Mouse (Mus musculus): ENCODE results near the gene Olfr267.

The Olfr267 gene

DNA sequence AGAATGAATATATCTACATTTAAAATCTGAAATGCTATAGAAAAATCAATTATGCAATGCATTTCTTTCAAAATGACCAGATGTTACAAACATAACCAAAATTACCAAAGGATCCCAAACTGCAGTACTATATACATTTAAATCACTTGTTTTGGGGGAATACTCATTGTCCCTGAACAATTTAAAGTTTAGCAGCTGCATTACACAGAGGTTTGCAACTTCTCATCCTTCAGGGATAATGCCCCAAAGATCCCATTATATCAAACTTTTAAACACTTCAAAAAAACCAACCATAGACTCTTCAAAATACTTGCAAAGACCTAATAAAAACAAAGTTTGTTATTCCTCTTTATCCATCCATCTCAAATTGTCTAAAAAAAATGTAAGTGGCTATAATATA lies at the start of gene Olfr267:
TSS of gene Olfr267 (minus strand) at position 101 of the 400 bp plus-strand sequence.
- DNase-seq (ENCODE audit: low spot score), result no peak

DNA sequence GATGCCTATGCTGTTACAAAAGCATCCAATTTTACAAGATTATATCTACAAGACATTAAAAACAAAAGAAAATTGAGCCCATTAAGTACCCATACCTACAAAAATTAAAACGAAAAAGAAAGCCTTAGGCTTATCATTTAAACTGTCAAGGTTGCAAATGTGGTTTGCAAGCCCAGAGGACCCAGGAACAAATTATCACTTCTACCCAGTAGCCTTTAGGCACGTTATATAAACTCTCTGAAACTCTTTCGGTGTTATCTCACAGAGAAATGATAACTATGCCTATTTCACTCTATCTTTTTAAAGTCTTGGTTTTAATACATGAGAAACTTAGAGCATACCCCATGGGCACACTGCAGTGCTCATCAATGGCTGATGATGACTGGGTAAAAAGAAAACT lies 45.4 kb upstream of the Olfr267 start:
- no peak for DNase-seq (ENCODE audit: low spot score)

DNA sequence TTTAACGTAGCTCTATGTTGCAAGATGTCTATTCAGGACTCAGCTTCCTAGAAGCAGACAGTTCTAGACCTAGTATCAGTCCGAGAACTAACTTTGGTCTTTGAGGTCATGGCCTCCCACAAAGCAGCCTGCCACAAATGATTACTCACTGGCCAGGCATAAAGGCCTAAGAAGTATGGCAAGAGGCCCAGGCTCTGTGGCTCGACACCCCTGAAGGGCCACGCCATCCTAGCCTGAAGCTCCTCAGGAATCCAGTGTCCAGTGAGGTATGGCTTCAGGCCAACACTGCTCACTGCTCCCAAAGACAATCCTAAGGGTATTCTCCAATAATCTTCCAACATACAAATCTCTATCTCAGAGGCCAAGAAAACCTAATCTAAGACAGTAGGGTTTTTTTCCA lies 38.4 kb upstream of the Olfr267 start:
- no peak for DNase-seq (ENCODE audit: low spot score)

DNA sequence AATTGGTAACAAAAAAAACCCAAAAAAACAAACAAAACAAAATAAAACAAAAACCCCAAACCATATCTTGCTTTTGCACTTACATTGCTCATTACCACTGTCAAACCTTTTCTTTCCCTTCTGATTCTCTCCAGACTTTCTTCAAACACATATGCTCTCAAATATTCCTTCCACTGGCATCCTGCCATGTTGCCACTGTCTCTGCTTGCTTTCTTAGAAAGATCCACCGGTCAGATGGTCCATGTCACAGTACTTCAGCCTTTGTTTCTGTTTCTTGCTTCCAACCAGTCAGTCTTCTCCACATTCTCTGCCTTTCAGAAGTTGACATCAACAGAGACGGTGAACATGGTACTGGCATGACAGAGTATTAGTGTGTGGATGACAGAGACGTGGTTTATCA lies 857 bp downstream of the Olfr267 start:
- no peak for DNase-seq (ENCODE audit: low spot score)

DNA sequence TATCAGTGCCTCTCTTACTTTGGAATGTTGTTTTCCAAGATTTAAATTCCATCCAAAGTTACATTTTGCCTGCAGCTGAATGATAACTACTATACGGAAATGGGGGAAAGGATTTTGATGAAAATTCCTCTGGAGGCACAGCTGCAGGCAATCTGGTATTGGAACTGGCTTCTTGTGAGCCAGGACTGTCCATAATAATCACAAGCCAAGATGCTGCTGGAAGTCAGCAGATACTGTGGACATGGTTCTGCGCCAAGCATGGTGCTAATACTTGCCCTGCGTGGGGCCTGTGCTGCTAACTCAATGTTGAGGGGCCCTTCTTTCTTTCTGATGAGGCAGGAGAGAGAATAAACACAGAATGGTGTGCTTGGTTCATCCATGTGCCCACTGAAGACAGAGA lies 24.1 kb downstream of the Olfr267 start:
- no peak for DNase-seq (ENCODE audit: low spot score)

DNA sequence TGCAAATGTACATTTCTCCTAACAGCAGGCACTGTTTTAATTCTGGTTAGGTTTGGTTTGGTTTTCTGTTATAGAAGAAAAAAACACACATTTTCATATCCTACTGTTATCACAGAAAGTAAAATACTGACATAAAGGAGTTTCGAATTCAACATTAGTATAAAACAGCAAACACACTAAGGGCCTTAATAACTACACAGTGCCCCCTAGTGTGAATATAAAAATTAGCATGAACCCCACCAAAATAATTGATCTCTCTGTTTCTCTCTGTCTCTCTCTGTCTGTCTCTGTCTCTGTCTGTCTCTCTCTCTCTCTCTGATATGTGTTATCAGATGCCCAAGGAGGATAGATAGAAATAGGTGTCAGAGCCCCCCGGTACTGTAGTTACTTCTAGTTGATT lies 38.0 kb downstream of the Olfr267 start:
- DNase-seq (ENCODE audit: low spot score), result no peak

DNA sequence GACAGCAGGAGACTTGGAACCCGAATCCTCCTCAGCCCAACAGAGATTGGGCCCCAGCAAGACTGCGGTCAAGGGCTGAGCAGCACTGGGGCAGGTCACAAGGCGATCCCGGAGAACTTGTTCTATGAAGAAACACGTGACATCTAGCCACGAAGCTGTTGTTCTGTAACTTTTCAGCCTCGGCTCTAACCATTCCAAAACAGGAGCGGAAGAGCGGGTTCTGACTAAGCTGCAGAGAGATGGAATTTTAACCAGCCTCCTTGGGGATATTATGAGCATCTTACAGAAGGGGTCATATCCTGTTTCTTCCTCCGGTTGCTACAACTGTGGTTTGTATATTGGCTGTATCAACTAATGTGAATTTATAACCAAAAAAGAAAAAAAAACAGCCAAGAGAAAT lies 38.4 kb downstream of the Olfr267 start:
- DNase-seq (ENCODE audit: low spot score), result peak; percentile 61

DNA sequence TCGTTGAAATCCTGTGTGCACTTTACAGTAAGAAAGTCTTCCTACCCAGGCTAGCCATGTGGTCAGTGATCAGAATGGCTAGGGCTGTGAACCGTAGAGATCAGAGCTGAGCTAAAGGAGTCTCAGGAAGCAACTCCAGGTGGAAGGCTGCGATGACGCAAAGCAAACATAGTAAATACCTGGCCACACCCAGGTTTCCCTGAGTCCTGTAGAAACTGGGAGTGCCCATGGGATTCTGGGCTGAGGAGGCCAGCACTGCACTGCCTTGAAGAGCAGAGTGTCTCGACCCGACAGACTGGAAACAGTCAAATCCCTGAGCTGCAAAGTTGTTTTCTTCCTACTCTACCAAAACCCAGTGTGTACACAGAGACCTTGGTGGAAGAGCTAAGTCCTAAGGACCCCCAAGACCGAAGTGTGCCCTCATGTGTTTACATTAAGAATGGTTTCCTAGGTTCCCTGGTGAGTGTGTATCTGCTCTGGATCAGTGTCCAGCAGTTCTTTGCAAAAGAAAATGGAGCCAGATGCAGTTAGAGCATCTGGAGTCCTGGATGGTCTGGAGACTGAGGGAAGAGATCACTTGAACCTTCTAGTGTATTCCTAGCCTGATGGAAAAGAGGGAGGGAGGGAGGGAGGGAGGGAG lies 41.8 kb downstream of the Olfr267 start:
- peak; percentile 47 for DNase-seq (ENCODE audit: low spot score)

DNA sequence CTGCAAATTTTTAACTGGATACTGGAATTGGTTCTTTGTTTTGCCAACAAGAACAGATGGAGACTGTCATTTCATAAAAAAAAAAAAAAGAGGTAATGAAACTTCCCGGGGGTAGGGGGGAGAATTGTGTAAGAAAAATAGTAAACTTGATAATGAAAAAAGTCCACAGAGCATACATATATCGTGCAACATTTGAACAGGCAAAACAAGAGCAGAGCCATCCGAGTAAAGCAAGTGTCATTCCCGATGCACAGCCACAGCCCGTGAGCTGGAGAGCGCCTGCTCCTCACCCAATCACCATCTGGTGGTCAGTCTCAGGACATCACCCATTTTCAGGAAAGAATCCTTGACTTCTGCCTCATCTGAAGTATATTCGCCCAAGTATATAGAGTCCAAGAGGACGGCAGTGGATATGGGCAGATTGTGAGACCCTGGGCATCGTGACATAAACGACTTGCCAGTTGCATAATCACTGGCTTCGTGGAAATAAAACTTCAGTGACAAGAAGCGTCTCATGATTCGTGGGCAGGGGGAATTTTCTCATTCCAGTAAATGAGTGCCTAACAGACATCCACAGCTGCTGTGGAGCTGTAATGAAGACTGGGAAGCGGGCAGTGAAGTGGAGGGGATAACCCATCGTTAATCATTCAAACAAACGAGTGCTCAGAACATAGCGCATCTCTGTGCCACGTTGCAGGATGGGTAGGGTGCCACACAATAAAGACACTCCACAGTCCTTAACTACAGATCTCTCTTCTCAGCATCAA lies 50.5 kb downstream of the Olfr267 start:
- no peak for DNase-seq (ENCODE audit: low spot score)
